Mouse (Mus musculus) adrenal gland, adult 2 months (tissue): ENCODE data around the gene Trank1. TPM values are rescaled to one million over a fixed set of nuclear protein-coding genes. Genes with fewer than 3 reads are reported as not detected.
A peak's percentile ranks its signal among the peaks of the same experiment; 100 is the strongest.

Experiments used
- DNase-seq: peaks from one replicate; pipeline ENCODE4 v3.0.0; 2021
- long read RNA-seq: library from polyadenylated mRNA; stranded (forward); transcript quantifications from one replicate; pipeline ENCODE4 v2.0.0, GENCODE M21; 2021
- polyA plus RNA-seq: library from polyadenylated mRNA; depleted of rRNA; stranded (reverse); fragments of >200 nt; gene quantifications from 2 replicates; pipeline ENCODE4 v1.2.3, GENCODE M21; 2012; rRNA removed
- total RNA-seq, 2 experiments: library from RNA; stranded (reverse); gene quantifications; 2 replicates each; pipeline ENCODE4 v1.2.3; 2021

Gene Trank1
- total RNA-seq: 10 to 100 TPM; 37.5 to 84.7 TPM
- polyA plus RNA-seq: 51.5 and 57.8 TPM in 2 replicates
- long read RNA-seq, partial matches to known transcripts: 5 of 6 reads
- long read RNA-seq, other reads (novel, unspliced or antisense): 1 of 6 reads

DNA sequence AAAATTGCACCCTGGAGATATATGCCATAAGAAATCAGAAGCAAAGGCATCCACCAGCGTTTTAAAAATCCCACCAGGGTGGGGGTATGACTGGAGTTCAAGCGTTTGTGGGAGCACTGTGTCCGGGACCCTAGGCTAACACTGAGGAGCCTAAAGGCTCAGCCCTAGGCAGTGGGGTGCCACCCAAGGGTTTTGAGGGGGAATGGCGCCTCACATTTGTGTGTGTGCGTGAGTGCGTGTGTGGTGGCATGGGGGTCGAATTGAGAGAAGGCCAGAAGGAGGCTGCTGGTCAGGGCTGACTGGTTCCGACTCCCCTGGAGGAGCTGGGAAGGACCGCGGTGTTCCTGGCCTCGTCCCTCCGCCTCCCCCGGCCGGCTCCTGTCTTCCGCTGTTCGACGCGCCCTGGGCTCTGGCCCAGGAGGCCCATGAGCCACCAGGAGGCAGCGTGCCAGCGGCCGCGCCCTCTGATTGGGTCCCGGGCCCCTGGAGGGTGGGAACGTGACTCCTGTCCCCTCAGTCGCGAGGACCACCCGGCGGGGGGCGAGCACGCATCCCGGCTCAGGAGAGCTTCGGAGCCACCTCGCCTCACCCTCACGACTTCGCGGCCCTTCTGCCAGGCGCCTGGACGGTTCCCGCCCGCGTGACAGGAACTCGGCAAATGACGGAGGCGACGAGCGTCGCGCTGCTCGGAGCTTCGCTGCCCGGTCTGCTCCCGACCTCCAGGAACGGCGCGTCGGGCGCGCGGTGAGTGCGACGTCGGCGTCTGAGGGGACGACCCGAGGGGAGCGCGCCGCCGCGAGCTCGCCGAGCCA lies at the start of gene Trank1:
Trank1 (plus strand) TSS at position 709 of the 812 bp plus-strand sequence.
- DNase-seq: peak; percentile 87

DNA sequence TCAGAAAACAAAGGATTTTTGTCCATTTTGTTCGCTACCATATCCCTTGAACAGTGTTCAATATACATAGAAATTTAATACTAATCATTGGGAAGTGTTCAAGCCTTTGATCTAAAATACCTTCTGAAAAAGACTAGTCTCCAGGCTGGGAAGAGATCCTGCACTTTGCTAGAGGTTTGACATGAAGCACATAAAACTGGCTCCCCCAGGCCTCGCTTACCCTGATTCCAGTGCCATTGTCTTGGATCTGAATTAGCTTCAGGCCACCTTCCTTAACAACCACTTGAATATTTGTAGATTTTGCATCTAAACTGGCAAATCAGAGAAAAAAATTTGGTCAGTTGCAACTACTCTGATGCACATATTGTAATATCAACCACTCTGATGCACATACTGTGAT lies 43.5 kb upstream of the Trank1 start:
- no peak for DNase-seq

DNA sequence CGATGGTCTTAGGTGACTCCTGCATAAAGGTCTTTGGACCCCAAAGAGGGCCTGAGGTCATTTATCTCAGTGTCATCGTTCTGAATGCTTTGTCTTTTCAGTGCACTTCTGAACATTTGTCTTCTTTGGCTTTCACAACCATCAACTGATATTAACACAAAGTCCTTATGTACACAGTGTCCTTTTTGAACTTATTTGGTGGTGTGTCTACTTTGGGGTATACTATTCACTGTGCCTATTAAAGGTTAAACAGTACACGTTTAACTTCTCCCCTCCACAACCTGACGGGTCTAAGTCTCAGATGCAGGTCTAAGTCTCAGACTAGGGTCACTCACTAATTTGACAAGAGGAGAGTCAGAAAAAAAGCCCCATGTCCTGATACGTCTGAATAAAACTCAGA lies 40.9 kb upstream of the Trank1 start:
- no peak for DNase-seq

DNA sequence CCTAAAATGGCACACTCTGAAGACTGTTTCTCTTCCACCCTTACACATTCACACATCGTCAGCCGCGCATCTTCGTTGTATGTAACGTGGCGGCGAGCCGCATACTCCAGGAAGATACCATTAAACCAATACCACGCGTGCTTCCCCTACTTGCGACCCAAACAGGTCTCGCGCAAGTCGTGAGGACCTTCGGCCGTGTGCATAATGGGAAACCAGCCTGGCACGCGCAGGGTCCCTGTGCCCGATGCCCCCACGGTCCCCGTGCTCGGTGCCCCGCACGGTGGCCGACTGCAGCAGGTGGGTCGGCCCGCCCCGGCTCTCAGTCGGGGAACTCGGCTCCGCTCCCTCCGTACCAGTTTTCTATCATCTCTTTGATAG lies 40.5 kb upstream of the Trank1 start:
- no peak for DNase-seq

DNA sequence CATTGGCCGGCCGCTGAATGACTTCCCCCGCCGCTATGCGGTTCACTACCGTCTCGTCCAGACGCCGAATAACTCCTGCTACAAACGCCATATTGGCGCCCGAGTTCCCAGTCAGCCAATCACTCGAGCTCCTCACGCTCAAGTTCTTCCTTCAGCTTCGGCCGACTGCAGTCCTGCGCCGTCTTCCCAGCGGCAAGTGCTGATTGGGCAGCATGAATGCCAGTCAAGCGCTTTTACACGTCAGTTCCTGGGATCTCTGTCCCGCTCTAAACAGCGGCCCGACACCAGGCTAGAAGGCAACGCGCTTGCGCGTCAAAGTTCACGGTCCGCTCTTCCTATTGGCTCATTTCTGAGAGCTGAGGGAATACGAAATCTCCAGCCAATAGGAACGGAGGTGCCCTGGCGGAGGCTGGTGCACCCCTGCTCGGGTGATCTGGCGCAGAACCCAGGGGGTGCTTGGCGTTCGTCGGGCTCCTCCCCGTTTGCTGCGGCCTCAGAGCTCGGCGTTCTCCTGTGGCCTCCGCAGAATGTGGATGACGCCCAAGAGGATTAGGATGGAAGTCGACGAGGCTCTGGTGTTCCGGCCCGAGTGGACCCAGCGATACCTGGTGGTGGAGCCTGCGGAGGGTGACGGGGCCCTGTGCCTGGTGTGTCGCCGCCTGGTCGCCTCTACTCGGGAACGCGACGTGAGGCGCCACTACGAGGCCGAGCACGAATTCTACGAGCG lies 39.9 kb upstream of the Trank1 start, which contains the start of the genes Mlh1 and Epm2aip1:
Mlh1 (minus strand) TSS at position 358 of the 727 bp plus-strand sequence.
Epm2aip1 (plus strand) TSS at position 496 of the 727 bp plus-strand sequence.
- peak; percentile 99 for DNase-seq

DNA sequence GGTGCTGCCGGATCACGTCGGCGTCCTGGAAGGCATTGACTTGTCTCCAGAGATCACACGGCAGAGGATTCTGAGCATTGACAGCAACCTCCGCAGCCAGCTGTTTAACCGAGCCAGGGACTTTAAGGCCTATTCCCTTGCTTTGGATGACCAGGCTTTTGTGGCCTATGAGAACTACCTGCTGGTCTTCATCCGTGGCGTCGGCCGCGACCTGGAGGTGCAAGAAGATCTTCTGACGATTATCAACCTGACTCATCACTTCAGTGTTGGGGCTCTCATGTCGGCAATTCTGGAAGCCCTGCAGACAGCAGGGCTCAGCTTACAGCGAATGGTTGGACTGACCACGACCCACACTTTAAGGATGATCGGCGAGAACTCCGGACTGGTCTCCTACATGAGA lies 39.2 kb upstream of the Trank1 start:
- DNase-seq: no peak

DNA sequence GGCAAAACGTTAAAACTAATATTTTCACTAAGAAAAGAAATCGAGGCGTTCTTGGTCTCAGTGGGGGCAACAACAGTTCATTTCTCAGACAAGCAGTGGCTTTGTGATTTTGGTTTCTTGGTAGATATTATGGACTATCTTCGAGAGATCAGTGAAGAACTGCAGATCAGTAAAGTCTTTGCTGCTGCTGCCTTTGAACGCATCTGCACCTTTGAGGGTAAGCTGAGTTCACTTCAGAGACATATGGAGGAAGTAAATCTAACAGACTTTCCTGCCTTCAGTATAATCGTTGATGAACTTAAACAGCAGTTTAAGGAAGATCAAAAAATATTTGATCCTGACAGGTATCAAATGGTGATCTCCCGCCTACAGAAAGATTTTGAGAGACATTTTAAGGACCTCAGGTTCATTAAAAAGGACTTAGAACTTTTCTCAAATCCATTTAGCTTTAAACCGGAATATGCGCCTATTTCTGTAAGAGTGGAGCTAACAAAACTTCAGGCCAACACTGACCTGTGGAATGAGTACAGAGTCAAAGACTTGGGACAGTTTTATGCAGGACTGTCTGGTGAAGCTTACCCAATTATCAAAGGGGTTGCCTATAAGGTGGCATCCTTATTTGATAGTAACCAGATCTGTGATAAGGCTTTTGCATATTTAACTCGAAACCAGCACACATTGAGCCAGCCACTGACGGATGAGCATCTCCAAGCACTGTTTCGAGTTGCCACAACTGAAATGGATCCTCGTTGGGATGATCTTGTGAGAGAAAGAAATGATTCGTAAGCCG lies 38.3 kb upstream of the Trank1 start:
- DNase-seq: no peak

DNA sequence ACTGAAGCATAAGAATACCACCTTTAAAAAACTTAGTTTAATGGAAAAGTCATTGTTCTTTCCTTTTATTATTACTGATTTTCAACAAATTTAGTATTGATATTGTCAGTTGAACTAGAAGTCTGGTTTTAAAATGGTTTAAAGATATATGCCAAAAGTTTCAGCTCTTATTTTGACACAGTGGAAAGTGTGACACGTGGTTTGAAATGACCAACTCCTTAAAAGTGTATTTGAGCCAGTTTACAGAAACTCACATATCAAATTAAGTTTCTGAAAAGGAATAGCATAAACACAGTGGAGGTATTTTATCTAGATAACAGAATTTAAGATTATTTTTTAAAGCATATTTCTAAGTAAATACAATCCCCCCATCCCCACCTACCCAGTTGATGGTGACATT lies 37.6 kb upstream of the Trank1 start:
- DNase-seq: no peak

DNA sequence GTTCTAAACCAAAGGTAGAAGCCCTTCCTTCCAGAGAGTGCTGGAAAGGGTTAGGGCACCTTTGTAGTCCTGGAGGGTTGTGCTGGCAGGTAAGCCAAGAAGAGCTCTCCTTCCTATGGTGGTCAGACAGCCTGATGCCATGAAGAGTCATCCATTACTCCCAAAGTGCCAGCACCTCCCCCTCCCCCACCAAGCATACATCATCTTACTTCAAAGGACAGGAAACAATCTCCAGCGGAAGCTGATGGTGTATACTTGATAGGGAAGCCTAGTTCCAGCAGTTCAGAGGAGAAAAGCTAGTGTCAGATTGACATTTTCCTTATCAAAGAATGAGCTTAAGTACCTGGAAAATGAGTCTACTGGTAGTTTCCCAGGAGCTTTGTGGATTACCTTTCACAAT lies 36.4 kb upstream of the Trank1 start:
- peak; percentile 52 for DNase-seq

DNA sequence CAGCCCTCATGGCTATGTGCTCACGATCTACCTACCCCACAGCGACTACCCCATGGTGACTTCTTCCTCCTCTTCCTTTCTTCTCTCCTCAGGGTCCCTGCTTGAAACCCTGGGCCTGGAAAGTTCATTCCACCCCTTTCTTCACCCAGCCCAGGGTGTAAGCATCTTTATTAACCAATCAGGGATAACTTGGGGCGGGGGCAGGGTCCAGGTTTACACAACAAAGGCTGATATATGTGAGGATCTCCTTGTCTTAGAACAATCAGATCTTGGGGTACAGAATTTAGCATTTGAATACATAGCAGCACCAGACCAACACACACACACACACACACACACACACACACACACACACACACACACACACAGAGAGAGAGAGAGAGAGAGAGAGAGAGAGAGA lies 26.5 kb upstream of the Trank1 start:
- DNase-seq: no peak

DNA sequence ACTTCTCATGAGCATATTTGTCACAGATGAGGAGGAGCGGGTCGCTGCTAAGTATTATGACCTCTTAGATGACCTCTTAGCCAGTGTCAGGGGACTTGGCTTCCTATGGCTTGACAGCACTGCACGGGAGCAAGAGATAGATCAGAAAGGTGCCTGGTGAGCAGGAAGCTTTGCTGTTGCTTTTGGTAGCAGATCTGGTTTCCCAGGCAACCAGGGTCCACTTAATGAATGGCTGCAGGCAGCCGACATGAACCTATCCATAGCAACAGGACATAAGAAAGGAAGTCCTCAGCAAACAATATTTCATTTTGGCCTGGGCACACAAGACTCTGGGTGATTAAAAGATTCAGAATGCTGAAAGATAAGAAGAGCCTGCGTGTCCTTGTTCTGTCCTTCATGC lies 25.9 kb upstream of the Trank1 start:
- DNase-seq: peak; percentile 32

DNA sequence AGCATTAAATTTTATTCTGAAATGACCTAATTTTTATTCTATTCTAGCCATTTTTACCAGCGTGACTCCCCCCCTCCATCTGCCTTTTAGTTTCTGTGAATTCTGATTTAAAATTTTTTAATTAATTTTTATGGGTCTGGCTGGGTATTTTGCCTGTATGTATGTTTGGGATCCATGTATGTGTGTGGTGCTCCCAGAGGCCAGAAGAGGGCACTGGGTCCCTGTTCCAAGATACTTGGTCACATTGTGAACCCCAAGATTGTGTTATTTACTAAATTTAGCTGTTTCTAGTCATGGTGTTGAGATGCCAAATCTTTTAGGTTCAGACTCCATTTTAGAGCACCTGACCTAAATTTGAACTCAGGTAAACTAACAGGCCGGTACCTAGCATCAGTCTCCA lies 25.1 kb upstream of the Trank1 start:
- DNase-seq: no peak

DNA sequence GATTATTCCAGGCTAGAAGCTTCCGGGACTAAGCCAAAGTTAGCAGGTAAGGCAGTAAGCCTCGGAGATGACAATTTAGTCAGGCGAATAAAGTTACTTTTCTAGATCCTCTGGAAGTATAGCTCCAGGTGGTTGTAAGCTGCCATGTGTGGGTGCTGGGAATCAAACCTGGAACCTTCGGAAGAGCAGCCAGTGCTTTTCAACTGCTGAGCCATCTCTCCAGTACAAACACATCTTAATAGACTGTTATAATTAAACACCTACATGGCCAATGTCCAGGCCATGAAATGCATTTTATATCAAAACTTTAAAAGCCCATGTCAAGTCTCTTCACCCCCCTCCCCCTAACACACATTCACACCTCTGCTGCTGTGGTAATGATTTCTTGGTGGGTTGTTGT lies 23.6 kb upstream of the Trank1 start:
- no peak for DNase-seq

DNA sequence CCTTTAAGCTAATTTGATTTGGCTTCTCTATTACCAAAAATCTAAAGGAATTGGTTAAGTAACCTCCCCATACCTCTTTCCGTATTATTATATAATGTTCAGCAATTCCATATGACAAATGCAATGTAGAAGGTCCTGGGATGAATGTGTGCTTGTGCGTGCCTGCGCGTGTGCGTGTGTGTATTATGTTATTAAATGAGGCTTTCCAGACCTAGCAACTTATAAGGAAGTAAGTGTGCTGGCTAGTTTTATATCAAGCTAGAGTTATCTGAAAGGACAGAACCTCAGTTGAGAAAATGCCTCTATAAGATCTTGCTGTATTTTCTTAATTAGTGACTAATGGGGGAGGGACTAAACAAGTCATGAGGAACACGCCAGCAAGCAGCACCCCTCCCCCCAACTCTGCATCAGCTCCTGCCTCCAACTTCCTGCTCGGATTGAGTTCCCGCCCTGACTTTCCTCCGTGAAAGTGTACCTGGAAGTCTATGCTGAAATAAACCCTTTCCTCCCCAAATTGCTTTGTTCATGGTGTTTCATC lies 22.2 kb upstream of the Trank1 start:
- DNase-seq: peak; percentile 8

DNA sequence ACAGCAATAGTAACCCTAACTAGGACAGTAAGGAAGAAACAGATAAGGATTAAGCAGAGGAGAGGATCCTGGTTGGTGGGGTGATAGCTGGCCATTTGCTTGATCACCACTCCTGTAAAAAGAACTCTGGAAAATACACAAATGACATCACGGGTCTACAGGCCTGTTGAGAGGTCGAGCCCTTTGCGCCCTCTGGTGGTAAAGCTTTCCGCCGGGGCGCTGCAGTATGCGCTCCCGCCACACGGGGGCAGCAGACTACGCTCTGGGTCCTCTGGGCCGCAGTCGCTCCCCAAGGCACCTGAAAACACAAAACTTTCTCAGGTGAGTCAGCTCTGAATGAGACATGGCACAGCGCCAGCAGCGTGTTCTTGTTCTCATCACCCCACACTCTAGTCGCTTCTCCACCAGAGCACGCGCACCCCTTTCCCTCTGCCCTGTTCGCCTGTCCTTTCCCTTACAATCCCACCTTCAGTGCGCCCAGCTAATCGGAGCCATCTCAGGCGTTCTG lies 21.7 kb upstream of the Trank1 start:
- DNase-seq: peak; percentile 94

DNA sequence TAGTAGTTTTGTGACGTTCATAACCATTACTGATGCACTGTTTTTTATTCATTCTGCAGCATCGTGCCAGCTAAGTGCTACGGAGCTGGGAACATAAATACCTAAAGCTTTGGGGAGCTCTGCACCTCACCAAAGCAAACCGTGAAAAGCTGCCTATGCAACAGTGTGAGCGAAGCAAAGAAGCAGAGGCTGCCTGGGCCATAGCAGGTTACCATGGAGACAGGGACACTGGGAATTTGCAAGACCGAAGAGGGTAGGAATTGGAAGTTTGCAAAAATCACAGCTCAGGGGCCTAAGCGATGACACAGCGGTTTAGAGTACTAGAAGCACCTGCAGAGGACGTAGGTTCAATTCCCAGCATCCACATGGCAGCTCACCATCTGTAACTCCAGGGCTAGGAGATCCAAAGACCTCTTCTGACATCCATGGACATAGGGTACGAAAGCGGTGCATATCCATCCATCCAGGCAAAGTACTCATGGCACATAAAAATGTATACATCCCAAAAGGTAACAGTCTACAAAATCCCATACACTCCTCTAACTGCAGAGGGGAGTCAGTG lies 20.9 kb upstream of the Trank1 start:
- no peak for DNase-seq

DNA sequence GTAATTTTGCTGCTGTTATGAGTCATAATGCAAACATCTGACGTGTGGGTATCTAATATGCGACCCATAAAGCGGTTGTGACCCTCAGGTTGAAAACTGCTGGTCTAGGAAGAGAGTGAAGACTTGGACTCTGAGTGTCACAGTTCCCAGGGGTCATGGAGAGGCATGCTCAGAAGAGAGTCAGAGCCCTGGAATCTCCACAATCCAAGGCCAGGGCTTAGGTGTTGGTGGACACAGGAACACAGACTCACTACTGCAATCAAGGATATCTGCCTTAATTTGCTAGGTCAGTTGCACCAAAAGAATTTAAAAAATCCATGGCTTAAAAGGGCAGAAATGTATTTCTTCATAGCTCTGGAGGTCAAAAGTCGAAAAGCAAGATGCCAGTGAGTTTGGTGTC lies 18.3 kb upstream of the Trank1 start:
- peak; percentile 32 for DNase-seq

DNA sequence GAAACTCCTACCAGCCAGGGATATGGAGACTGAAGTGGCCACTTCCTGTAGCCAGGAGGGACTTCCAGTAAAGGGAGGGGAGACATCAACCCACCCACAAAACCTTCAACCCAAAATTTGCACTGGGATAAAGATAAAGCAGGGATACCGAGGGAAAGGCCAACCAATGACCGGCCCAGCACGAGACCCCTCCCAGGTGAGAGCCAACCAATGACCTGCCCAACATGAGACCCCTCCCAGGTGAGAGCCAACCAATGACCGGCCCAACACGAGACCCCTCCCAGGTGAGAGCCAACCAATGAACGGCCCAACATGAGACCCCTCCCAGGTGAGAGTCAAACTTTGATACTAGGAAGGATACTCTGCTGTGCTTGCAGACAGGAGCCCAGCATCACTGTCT lies 16.6 kb upstream of the Trank1 start:
- DNase-seq: no peak

DNA sequence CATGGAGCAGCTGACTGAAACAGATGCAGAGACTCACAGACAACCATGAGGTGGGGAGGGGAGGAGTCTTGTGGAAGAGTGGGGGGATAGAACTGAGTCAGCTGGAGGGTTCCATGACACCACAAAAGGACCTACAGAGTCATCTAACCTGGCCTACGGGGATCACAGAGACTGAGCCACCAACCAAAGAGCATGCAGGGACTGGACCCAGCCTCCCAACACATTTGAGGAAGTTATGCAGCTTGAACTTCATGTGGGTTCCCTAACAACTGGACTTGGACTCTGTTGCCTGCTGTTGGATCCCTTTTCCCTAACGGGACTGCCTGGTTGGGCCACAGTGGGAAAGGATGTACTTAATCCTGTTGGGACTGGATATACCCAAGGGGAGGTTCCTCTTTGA lies 16.2 kb upstream of the Trank1 start:
- DNase-seq: no peak

DNA sequence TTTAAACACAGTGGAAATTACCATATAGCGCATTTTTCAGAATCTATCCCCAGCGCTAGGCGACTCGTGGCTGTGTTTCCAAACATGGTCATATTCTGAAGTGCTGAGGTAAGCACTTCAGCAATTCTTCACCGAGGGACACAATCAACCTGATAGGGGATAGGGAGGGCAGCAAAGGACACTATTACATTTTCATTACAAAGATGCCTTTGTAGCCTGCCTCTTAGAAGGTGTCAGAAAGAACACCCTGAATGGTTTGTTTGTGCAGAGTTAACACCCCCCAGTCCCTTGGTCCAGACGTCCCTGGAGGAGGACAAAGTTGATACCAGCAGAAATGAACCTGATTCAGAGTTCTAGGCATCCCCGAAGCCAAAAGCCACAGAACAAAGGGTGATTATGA lies 15.1 kb upstream of the Trank1 start:
- no peak for DNase-seq

DNA sequence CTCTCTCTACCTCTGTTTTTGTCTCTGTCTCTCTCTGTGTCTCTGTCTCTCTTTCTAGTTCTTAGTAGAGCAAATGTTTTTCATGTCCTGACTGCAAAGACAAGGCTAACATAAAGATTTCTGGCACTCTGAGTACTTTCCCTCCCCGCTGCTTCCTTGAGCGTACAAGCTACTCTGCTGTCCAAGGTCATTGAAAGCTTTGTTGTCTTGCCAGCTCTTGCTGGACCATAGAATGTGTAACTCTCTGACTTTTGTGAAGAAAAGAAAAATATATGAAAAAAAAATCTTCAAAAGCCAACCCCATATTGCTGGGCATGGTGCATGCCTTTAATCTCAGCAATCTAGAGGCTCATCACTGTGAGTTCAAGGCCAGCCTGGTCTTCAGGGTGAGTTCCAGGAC lies 12.9 kb upstream of the Trank1 start:
- DNase-seq: peak; percentile 81
